Mouse (Mus musculus): Measurements from ENCODE around the gene Dab1. TPM values are rescaled to one million over a fixed set of nuclear protein-coding genes. Genes with fewer than 3 reads are reported as not detected.
A peak's percentile ranks its signal among the peaks of the same experiment; 100 is the strongest.

Gene Dab1
- total RNA-seq, 2 experiments from 2014 or later: 111 to 114 TPM

DNA sequence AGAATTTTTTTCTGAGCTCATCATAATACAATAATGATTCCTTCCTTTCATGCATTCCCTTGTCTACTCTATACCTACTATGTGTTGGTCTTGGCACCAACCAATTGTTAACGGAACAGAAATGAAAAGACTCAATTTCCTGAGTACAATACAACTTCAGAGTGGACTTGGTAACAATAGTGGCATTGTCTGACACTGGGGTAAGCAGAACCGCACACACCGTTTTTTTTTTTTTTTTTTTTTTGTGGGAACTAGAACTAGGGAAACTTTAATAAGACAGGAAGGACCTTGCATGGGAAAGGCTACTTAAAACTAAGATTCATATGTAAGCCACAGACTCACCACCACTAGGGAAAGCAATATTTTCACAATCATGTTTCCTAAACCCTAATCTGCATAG is 682.6 kb downstream of the Dab1 start:
- no peak for DNase-seq (ENCODE audit: low spot score in 2 of 2)
- intact Hi-C loops (cut with DNase I): no loop called here

DNA sequence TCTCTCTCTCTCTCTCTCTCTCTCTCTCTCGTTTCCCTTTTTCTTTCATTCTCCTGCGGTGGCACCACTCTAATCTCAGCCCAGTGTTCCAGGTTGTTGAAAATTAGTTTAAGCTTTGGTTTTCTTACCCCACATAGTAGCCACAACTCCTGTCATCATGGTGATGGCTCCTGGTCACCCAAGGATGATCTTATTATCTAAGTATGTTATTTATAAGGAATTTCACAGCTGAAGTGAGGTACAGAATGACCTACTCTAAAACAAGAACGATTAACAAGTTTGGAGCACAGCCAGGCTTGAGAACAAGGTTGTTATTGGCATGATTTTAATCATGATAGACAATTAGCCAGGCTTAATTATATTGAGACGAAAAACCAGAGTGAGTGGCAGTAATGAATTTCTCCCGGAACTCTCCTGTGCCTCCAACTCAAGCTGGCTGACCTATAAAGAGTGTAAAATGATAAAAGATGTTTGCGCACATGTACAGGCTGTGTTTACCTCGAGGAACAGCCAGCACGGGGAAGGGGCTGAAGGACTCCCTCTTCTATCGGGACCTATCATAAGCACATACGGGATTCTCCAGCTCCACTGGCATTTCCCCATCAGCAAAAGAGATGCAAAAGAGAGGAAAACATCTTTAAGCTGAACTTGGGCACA is 684.0 kb downstream of the Dab1 start:
- no peak for DNase-seq (ENCODE audit: low spot score in 2 of 2)
- intact Hi-C loops (cut with DNase I): no loop called here

DNA sequence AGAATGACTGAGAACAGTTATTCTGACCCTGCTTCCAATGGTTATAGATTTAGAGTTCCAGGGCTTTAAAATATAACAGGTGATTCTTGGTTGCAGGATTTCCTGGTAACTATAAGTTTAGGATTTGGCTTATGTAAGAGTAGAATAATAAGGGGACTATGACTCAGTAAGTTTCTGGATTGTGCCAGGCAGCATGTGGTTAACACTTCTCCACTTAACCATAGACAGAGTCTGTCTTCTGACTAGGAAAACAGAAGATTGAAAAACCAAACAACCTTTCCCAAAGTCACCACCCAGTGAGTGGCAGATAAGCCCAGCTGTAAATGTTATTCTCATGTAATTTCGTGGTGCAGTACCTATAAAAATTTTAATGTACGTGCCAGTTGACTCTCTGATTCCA is 688.6 kb downstream of the Dab1 start:
- intact Hi-C loops (cut with DNase I): no loop called here

DNA sequence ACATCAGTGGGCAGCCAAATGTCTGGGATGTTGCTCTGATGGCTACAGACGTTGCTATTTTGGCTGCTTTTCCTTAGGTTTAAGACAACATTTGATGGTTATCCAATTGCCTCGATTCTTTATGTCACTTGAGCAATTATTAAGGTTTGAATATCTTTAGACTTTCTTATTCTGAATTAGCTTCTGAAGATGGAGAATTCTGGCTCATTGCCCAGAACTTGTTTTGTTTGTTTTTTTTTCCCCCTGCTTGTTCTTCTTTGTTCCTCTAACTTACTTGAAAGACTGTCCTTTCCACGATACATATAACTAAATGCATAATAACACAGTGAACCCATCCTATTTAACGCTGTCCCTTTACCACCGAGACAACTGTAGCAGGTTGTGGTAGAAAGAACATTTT is 707.1 kb downstream of the Dab1 start:
- intact Hi-C loops (cut with DNase I): no loop called here
- DNase-seq (ENCODE audit: low spot score in 2 of 2): no peak

More for the DNA sequence above, 688.6 kb downstream of the Dab1 start:
- peak in 1 of 2 experiments; percentile 29 for DNase-seq (ENCODE audit: low spot score in 2 of 2)

DNA sequence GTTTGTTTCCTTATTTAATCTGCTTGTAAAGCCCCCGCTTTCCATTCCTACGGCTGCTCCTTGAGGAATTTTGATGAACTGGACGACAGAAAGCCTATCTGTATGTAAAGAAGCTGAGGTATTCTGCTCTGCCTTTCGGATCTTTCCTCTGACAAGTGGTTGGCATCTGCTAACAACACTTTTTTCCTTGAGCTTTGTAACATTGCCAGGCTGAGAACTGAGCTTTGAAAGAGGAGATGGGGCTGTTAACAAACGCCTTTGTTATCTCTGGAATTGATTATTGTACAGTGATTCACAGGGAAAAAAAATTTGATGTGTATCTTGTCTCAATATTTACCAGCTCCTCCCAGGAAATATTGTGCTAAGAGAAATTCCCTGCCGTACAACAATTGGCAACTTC is 712.7 kb downstream of the Dab1 start:
- intact Hi-C loops (cut with DNase I): no loop called here
- no peak for DNase-seq (ENCODE audit: low spot score in 2 of 2)

DNA sequence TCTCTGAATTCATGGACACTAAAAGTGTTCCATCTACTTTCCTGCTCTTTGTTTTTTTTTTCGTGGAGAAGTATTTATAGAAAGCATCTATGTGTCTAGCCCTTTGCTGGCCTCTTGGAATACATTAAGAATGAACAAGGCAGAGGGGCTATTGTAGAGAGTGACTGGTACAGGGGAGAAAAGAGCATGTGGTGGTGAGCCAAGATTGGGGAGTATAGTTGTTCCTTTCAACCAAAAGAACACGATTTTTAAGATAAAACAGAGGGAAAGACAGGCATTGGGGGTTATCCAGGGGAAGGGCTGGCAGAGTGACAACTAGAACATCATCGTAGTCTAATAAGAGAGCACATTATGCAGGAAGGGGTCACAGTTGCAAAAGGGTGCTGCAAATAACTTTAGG is 713.2 kb downstream of the Dab1 start:
- no peak for DNase-seq (ENCODE audit: low spot score in 2 of 2)
- intact Hi-C loops (cut with DNase I): no loop called here

DNA sequence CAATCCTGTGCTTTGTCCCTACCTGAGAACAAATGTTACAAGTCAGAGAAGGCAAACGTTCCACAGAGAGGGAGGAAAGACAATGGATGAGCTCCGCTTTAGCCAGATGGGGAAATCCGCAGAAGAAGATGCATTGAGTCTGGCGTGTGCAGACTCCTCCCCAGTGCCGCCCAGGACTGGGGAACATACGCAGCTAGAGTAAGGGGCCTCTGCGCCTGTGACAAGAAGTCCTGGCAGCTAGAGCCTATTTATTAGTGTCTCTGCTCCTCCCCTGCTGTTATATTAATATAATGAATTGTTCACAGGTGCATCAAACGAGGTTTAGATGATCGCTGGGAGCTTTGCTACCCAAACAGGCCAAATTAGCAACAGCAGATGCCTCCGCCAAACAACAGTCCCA is 718.1 kb downstream of the Dab1 start:
- DNase-seq (ENCODE audit: low spot score in 2 of 2): no peak
- intact Hi-C loops (cut with DNase I): no loop called here

DNA sequence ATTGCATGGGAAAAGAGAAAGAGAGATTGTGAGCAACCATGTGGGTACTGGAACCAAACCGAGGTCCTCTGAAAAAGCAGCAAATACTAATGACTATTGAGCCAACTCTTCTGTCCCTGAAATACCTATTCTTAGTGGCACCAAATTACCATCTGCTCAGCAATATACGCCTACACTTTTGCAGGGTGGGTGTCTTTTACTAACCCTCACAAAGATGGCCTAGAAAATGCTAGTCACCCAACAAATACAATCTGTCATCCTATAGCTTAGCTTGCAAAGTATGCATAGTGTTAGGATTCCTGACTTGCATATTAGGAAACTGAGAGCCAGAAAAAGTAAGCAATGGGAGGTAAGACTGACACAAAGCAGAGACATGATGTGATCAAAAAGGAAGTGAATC is 719.2 kb downstream of the Dab1 start:
- DNase-seq (ENCODE audit: low spot score in 2 of 2): peak; percentile 11 to 79
- intact Hi-C loops (cut with DNase I): no loop called here

DNA sequence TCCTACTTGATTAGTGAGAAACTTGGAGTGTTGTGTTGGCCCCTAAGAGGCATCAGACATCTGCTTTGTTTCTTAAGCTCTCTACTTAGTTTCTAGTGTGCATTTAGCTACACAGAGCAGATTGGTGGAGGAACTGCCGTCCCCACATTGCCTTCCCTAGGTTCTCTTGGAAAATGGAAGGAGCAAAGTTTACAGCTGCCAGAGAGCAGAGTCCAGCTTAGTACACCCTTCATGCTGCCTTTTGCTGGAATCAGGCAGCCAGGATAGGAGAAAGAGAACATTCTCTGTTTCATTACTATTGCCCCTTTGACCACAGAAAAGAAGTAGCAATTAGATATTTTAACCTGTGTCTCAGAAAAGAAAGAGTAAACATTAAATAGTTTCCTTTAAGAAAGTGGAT is 742.2 kb downstream of the Dab1 start:
- no peak for DNase-seq (ENCODE audit: low spot score in 2 of 2)
- intact Hi-C loops (cut with DNase I): loop anchor here (10.0 kb wide), 2 partner anchors 247 to 477 kb away; no protein-coding TSS in a partner anchor

DNA sequence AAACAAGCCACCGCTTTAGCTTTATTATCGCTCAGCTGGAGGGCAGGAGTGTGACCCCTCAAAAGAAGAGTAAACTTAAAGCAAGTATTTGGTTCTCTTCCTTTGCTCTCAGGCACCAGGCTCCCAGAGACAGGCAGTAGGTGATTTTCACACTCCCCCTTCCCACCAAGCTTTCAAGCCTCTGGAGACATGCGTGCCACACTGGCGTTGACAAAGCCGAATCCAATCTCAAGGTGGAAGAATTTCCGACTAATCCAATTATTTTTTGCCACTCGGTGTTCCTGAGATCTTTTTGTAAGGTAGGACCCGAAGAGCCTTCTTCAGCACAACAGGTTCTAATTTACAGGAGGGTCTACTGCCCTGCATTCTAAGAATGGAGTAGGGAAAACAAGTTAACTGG is 747.3 kb downstream of the Dab1 start:
- peak in 1 of 2 experiments; percentile 38 for DNase-seq (ENCODE audit: low spot score in 2 of 2)
- intact Hi-C loops (cut with DNase I): loop anchor here (5.0 to 10.0 kb wide), 6 partner anchors 89 to 674 kb away; no protein-coding TSS in a partner anchor

DNA sequence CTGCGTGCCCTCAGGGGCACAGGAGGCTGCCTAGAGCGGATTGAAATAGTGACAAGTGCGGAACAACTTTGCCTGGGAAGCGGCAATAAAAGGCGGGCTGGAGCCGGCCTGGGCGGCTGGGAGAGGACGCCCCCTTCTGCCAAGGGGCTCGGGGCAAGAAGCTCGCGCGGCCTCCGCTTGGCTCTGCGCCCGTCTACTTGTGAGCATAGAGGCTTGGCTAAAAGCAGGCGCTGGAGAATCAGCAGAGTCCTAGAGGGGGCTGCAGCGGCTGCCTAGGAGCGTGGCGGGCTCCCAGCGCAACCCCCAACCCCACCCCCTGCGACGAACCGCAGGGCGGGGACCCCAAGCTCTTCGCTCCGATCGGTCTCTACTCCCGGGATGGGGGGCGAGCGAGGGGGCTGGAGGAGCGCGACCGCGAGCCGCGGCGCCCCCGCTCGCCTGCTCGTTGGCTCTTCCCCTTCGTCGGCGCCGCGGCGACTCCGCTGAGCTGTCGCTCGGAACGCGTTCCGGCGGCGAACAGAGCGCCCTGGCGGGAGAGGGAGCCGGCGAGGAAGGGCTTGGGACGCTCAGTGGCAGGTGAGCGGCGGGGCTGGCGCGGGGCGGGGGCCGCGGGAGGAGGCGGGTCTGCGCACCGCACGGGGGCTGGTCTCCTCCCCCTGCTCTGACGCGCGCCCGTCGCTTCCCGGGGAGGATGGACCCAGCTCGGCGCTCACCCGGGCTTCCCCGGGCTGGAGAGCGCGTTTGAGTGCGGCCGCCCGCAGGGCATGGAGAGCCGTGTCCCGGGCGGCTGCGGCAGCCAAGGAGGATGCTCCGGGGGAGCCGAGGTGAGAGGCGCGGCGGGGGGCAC is 748.0 kb downstream of the Dab1 start:
- intact Hi-C loops (cut with DNase I): loop anchor here (5.0 to 10.0 kb wide), 6 partner anchors 90 to 675 kb away; no protein-coding TSS in a partner anchor
- peak; percentile 85 to 86 for DNase-seq (ENCODE audit: low spot score in 2 of 2)

DNA sequence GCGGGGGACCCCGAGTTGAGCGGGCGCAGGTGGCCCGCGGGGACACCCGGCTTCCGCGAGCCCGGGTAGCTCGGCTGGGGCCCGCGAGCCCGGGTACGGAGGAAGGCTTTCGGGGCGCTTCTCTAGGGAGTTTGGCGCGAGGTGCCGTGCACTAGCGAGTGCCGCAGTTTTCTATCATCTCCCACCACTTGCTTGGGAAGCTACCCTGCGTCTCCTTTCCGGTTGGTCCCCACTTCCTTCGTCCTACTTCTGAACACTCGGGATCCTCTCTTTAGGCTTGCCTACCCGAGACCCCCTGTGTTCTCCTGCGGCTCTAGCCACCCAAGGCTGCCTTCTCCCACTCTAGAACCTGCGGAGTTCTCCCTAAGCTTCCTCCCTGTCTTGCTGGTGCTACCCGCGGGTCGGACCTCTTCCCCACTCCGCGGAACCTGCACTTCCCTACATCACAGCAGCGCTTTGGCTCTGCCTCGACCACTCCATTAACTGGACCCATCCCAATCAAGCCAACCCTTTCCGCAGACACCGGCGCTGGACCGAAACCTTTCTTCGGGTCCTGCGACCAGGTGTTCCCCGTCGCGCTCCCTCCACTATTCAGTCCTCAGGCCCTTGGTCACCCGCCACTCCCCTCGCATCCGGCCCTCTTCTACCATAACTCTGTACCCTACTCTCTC is 748.7 kb downstream of the Dab1 start:
- peak; percentile 44 to 49 for DNase-seq (ENCODE audit: low spot score in 2 of 2)
- intact Hi-C loops (cut with DNase I): loop anchor here (1.0 to 10.0 kb wide), 7 partner anchors 84 to 676 kb away; no protein-coding TSS in a partner anchor

DNA sequence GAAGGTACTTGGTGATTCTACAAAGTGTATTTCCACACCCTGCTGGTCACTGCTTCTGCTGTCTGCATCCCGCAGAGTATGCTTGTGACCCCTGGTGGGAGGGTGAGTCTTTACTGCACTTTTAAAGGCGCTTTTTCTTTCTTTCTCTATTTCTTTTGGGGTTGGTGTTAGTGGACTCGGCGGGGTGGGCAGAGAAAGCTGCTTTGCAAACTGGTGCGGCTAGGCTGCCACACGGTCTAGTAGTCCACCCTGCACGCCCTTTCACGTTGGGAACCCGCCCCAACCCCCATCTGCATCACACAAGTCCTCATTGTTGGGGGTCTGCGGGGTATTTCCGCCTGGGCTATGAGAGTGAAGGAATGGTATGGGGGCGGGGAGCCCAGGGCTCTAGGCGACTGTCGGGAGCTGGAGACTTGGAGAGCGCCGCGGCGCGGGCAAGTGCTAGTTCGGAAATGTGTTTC is 749.4 kb downstream of the Dab1 start:
- intact Hi-C loops (cut with DNase I): loop anchor here (1.0 to 10.0 kb wide), 7 partner anchors 84 to 676 kb away; no protein-coding TSS in a partner anchor
- DNase-seq (ENCODE audit: low spot score in 2 of 2): peak; percentile 72 to 79

DNA sequence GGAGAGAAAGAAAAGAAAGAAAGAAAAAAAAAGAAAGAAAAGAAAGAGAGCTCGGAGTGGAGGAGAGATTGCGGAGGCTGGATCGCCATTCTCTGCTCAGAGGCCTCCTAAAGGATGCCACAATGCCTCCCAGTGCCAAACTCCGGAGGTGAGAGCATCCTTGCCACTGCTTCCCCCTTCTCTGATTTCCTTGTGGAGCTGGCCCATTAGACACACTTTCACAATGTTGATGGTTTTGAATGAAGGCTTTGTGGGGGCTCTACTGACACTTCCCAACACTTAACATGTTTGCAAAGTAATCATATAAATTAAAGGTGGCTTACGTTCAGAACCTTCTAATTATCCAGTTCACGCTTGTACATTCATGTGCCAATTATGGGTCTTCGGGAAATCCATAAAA is 749.9 kb downstream of the Dab1 start:
- intact Hi-C loops (cut with DNase I): loop anchor here (5.0 to 10.0 kb wide), 6 partner anchors 92 to 677 kb away; no protein-coding TSS in a partner anchor
- DNase-seq (ENCODE audit: low spot score in 2 of 2): peak in 1 of 2 experiments; percentile 24

DNA sequence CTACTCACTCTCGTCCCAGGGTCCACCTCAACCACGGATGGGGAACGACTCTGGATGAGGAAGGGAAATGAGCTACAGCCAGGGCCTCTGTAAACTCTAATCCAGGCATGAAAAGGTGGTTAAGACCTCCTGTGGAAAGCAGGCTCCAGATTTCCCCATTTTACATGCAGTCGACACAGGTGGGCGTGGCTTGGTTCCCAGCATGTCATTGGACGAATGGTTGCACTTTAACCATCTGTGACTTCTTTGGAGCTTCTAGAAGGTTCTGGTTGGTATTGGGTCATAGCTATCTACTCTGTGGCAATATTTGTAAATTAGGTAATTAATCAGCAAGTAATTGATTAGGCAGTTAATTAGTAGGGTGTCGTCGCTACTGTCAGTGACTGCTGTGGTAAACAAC is 752.0 kb downstream of the Dab1 start:
- intact Hi-C loops (cut with DNase I): no loop called here
- no peak for DNase-seq (ENCODE audit: low spot score in 2 of 2)

DNA sequence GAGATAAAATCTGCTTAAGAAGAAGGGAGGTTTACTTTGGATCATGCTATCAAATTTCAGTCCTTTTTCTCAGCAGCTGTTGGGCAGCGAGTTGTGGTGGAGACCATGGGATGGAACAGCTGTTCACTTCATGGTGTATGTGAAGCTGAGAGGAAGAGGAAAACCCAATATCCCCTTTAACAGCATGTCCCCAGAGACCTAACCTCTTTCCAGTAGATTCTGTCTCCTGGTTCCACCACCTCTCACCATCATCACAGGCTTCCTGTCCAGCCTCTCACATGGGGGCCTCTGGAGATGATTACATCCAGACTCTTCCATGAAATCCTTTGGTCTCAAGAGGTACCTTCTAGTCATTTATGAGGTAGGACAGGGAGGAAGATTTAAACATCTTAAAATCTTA is 755.0 kb downstream of the Dab1 start:
- intact Hi-C loops (cut with DNase I): no loop called here
- DNase-seq (ENCODE audit: low spot score in 2 of 2): no peak

DNA sequence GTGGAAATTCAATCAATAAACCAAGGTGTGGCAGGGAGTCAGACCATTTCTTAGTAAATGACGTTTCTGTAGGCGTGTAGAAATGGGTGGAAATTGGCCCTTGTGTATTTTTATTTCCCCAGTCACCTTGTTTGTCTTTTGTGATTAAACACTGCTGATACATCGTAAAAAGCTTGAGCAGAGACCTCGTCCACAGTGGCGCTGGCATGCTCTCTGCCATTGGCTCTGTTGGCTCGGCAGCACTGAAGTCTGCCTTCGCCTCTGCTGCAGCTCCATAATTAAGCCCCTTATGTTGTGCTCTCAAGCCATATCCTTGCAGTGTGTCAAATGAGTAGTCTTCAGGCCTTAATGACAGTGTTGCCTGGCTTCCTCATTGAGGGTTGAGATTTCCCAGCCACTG is 765.5 kb downstream of the Dab1 start:
- no peak for DNase-seq (ENCODE audit: low spot score in 2 of 2)
- intact Hi-C loops (cut with DNase I): no loop called here

DNA sequence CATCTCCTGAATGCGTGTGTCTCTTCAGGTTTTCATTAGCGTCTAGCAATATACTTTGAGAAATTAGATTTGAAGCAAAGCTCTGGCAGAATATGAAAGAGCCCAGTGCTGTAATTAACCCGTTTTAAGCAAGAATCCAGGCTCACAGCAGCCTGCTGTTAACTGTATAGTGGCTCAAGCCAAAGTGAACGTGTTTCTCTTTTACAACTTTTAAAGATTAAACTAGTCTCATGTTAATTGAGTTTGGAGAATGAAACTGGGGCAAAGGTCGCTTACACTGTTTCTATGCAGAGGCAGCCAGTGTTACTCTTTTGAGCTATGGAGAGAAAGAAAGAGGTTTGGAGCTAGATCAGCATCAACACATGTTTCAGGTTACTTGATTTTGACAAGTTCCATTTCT is 766.1 kb downstream of the Dab1 start:
- intact Hi-C loops (cut with DNase I): no loop called here
- no peak for DNase-seq (ENCODE audit: low spot score in 2 of 2)

DNA sequence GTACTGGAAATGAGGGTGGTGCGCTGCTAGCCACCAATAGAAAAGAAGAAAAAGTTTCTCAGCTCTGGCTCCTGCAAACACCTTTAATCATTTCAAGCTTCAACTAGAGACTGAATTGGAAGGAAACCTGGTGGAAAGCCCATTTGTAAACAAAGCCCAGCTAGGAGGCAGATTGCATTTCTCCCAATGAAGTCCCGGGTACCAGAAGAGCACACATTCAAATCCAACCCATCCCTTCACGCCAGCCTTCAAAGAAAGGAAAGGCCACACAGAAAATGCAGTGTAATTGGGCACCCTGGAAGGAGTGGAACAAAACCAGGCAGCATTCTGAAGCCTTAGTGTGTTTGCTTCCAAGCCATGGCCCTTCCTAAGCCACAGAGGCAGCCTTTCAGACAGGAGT is 776.4 kb downstream of the Dab1 start:
- intact Hi-C loops (cut with DNase I): no loop called here
- DNase-seq (ENCODE audit: low spot score in 2 of 2): no peak

DNA sequence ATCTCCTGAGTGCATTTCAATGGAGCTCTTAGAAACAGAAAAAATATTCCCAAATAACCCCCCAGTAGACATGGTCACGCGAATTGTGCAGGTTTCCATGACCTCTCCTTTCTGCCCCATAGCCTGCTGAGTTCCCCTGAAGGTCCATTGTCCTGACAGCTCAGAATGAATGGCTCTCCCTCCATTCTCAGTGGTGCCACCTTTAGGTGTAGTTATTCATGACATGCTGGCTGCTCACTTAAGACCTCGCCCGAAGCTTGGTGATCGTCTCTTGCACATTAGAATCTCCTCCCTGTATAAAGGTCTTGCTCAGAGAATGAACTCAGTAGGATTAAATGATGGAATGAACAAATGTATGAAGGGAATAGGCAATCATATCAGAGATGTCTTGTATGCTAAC is 776.9 kb downstream of the Dab1 start:
- no peak for DNase-seq (ENCODE audit: low spot score in 2 of 2)
- intact Hi-C loops (cut with DNase I): no loop called here

Data from left cerebral cortex, postnatal 25 days (tissue).